Mouse (Mus musculus) forebrain, embryonic 13.5 days (tissue): ENCODE results near the gene Hpse2. TPM values are rescaled to one million over a fixed set of nuclear protein-coding genes. Genes with fewer than 3 reads are reported as not detected.
A peak's percentile ranks its signal among the peaks of the same experiment; 100 is the strongest.

ENCODE experiments used
- ATAC-seq: fragments of 200-750 bp; cut with Nextera tagmentation; 2 replicates; pipeline ENCODE4 v1.8.0; 2017
- H3K27ac ChIP-seq: fragments of 300-500 bp; sonication (generic); 2 replicates; pipeline ENCODE4 v1.5.1; 2015; ENCODE audit warnings: inconsistent platforms, mild to moderate bottlenecking, moderate library complexity
- H3K27me3 ChIP-seq: fragments of 300-500 bp; sonication (generic); 2 replicates; pipeline ENCODE4 v1.6.1; 2015; ENCODE audit warnings: mild to moderate bottlenecking, inconsistent platforms
- H3K36me3 ChIP-seq: fragments of 300-500 bp; sonication (generic); 2 replicates; pipeline ENCODE4 v1.6.1; 2015; ENCODE audit warnings: mild to moderate bottlenecking, inconsistent platforms; ENCODE audit not compliant: poor library complexity, severe bottlenecking
- H3K4me1 ChIP-seq: fragments of 300-500 bp; sonication (generic); 2 replicates; pipeline ENCODE4 v1.6.1; 2015; ENCODE audit warnings: inconsistent platforms
- H3K4me2 ChIP-seq: fragments of 300-500 bp; sonication (generic); 2 replicates; pipeline ENCODE4 v1.6.1; 2015; ENCODE audit warnings: inconsistent platforms, mild to moderate bottlenecking, moderate library complexity
- H3K4me3 ChIP-seq: fragments of 300-500 bp; sonication (generic); 2 replicates; pipeline ENCODE4 v1.5.1; 2015; ENCODE audit warnings: mild to moderate bottlenecking, inconsistent platforms
- H3K9ac ChIP-seq: fragments of 300-500 bp; sonication (generic); 2 replicates; pipeline ENCODE4 v1.6.1; 2015; ENCODE audit warnings: mild to moderate bottlenecking, inconsistent platforms
- H3K9me3 ChIP-seq: fragments of 300-500 bp; sonication (generic); replicated peaks from 2 replicates; pipeline ENCODE4 v1.6.1; 2016; ENCODE audit warnings: inconsistent platforms
- WGBS: fragments of 180-500 bp; shearing (Covaris S2); methylation state at CpG from one replicate; pipeline ENCODE4 v1.1.7; 2015; 5-methylcytosine and 5-hydroxymethylcytosine counted together
- polyA plus RNA-seq: library from polyadenylated mRNA; unstranded; fragments of >200 nt; fragmentation: Nextera tagmentation; extraction: Ambion mirVana; gene quantifications from 2 replicates; pipeline ENCODE4 v1.2.1, GENCODE M21; 2015

The Hpse2 gene
- polyA plus RNA-seq, result 0.79 TPM in 1 of 2 replicates, not detected in the other

- peaks cover 70% of the 10 kb centered on the region for H3K27me3 ChIP-seq
- H3K27ac ChIP-seq, result no peak within 1 kb of the TSS
- peaks cover 37% of the 10 kb centered on the region for H3K4me1 ChIP-seq
- H3K9me3 ChIP-seq, result no peaks in the 10 kb centered on the region
- peak within 1 kb of the TSS; percentile 53 for H3K4me2 ChIP-seq
- H3K4me3 ChIP-seq, result peak within 1 kb of the TSS; percentile 19
- 1% methylated on average over 18 of the region's 18 CpGs for WGBS
- no peak within 1 kb of the TSS for H3K9ac ChIP-seq
- H3K36me3 ChIP-seq, result no peaks in the 10 kb centered on the region
- ATAC-seq, result no peak
These were observed at the start of gene Hpse2 for GRCm38 (mm10) chr19:43388017-43388904. Gene Hpse2, minus strand, starts transcription at chr19:43388355.

- 92% methylated on average over 24 of the region's 24 CpGs for WGBS
These were observed 39.5 kb upstream of the Hpse2 start for GRCm38 (mm10) chr19:43427446-43428224.

GRCm38 (mm10) chr19:43424082-43424481 is 35.9 kb upstream of the Hpse2 start:
- Histone ChIP-seq H3K4me3 (no peak overlapping the region), H3K27ac (no peak overlapping the region), H3K36me3 (no peaks in the 10 kb centered on the region), H3K4me1 (no peaks in the 10 kb centered on the region), H3K9ac (no peak overlapping the region), H3K4me2 (no peak overlapping the region), H3K9me3 (no peaks in the 10 kb centered on the region), H3K27me3 (no peaks in the 10 kb centered on the region)
- no peak for ATAC-seq
- 69% methylated on average over 2 of the region's 2 CpGs for WGBS

More at GRCm38 (mm10) chr19:43427446-43428224, 39.5 kb upstream of the Hpse2 start:
- Histone ChIP-seq H3K4me3 (no peak overlapping the region), H3K27me3 (no peaks in the 10 kb centered on the region), H3K9me3 (no peaks in the 10 kb centered on the region), H3K4me1 (no peaks in the 10 kb centered on the region), H3K36me3 (no peaks in the 10 kb centered on the region), H3K9ac (no peak overlapping the region), H3K27ac (no peak overlapping the region), H3K4me2 (no peak overlapping the region)
- ATAC-seq, result no peak

GRCm38 (mm10) chr19:43420506-43420905 is 32.4 kb upstream of the Hpse2 start:
- no peak for ATAC-seq
- Histone ChIP-seq H3K9me3 (no peaks in the 10 kb centered on the region), H3K9ac (no peak overlapping the region), H3K4me3 (no peak overlapping the region), H3K27me3 (no peaks in the 10 kb centered on the region), H3K27ac (no peak overlapping the region), H3K36me3 (no peaks in the 10 kb centered on the region), H3K4me1 (no peaks in the 10 kb centered on the region), H3K4me2 (no peak overlapping the region)
- 89% methylated on average over 3 of the region's 3 CpGs for WGBS

GRCm38 (mm10) chr19:43415565-43415964 is 27.4 kb upstream of the Hpse2 start:
- no peak overlapping the region for H3K4me2 ChIP-seq

GRCm38 (mm10) chr19:43407181-43407580 is 19.0 kb upstream of the Hpse2 start:
- Histone ChIP-seq H3K36me3 (no peaks in the 10 kb centered on the region), H3K27ac (no peak overlapping the region), H3K9ac (no peak overlapping the region), H3K4me3 (no peak overlapping the region), H3K4me1 (no peaks in the 10 kb centered on the region), H3K27me3 (no peaks in the 10 kb centered on the region), H3K9me3 (no peaks in the 10 kb centered on the region), H3K4me2 (no peak overlapping the region)
- no peak for ATAC-seq
- WGBS, result 50% methylated on average over 1 of the region's 1 CpGs

More at GRCm38 (mm10) chr19:43415565-43415964, 27.4 kb upstream of the Hpse2 start:
- Histone ChIP-seq H3K9ac (no peak overlapping the region), H3K27me3 (no peaks in the 10 kb centered on the region), H3K4me3 (no peak overlapping the region), H3K9me3 (no peaks in the 10 kb centered on the region), H3K36me3 (no peaks in the 10 kb centered on the region), H3K4me1 (no peaks in the 10 kb centered on the region), H3K27ac (no peak overlapping the region)
- WGBS, result 71% methylated on average over 2 of the region's 2 CpGs
- no peak for ATAC-seq

GRCm38 (mm10) chr19:43396327-43396726 is 8.2 kb upstream of the Hpse2 start:
- Histone ChIP-seq H3K4me3 (no peak overlapping the region), H3K27me3 (peaks cover 6% of the 10 kb centered on the region; the same call in 1 of the 2 replicates), H3K36me3 (no peaks in the 10 kb centered on the region), H3K9ac (no peak overlapping the region), H3K4me1 (no peaks in the 10 kb centered on the region), H3K9me3 (no peaks in the 10 kb centered on the region), H3K27ac (no peak overlapping the region), H3K4me2 (no peak overlapping the region)
- WGBS, result 7% methylated on average over 4 of the region's 4 CpGs
- ATAC-seq, result peak; percentile 51; the same call in 1 of the 2 replicates

- peak overlapping the region; percentile 27 for H3K4me3 ChIP-seq
- no peak for ATAC-seq
- H3K36me3 ChIP-seq, result no peaks in the 10 kb centered on the region
- no peak overlapping the region for H3K9ac ChIP-seq
- WGBS, result 2% methylated on average over 14 of the region's 14 CpGs
- H3K4me1 ChIP-seq, result peaks cover 37% of the 10 kb centered on the region
- no peak overlapping the region for H3K27ac ChIP-seq
- H3K27me3 ChIP-seq, result peaks cover 80% of the 10 kb centered on the region
- peak overlapping the region; percentile 51 for H3K4me2 ChIP-seq
- no peaks in the 10 kb centered on the region for H3K9me3 ChIP-seq
These were observed 934 bp downstream of the Hpse2 start for GRCm38 (mm10) chr19:43387071-43387770.

GRCm38 (mm10) chr19:43386041-43386952 is 1.9 kb downstream of the Hpse2 start:
- ATAC-seq, result no peak
- 0 out of 2 replicates have a peak overlapping the region, but pooled peaks have one; percentile 0 for H3K9ac ChIP-seq

GRCm38 (mm10) chr19:43385451-43385850 is 2.7 kb downstream of the Hpse2 start:
- Histone ChIP-seq H3K9me3 (no peaks in the 10 kb centered on the region), H3K4me3 (peak overlapping the region; percentile 27), H3K27ac (no peak overlapping the region), H3K36me3 (no peaks in the 10 kb centered on the region), H3K27me3 (peaks cover 77% of the 10 kb centered on the region), H3K4me2 (peak overlapping the region; percentile 51), H3K4me1 (peaks cover 37% of the 10 kb centered on the region), H3K9ac (no peak overlapping the region)
- ATAC-seq, result no peak
- 2% methylated on average over 13 of the region's 13 CpGs for WGBS

More at GRCm38 (mm10) chr19:43386041-43386952, 1.9 kb downstream of the Hpse2 start:
- H3K36me3 ChIP-seq, result no peaks in the 10 kb centered on the region
- peaks cover 77% of the 10 kb centered on the region for H3K27me3 ChIP-seq
- peaks cover 37% of the 10 kb centered on the region for H3K4me1 ChIP-seq
- no peaks in the 10 kb centered on the region for H3K9me3 ChIP-seq
- H3K27ac ChIP-seq, result no peak overlapping the region
- H3K4me2 ChIP-seq, result peak overlapping the region; percentile 51
- WGBS, result under 1% methylated on average over 48 of the region's 48 CpGs
- H3K4me3 ChIP-seq, result peak overlapping the region; percentile 27

- Histone ChIP-seq H3K4me2 (peak overlapping the region; percentile 51), H3K9ac (no peak overlapping the region), H3K27me3 (peaks cover 76% of the 10 kb centered on the region), H3K36me3 (no peaks in the 10 kb centered on the region), H3K4me1 (peaks cover 37% of the 10 kb centered on the region), H3K9me3 (no peaks in the 10 kb centered on the region), H3K4me3 (peak overlapping the region; percentile 27), H3K27ac (no peak overlapping the region)
- ATAC-seq, result no peak
- WGBS, result under 1% methylated on average over 25 of the region's 25 CpGs
These were observed 3.1 kb downstream of the Hpse2 start for GRCm38 (mm10) chr19:43384978-43385431.
